Mouse (Mus musculus) lung, postnatal 25 days (tissue): ENCODE results near the gene Pcsk7.

Source experiments
- DNase-seq: peaks from one replicate; pipeline ENCODE4 v3.0.0; 2022; ENCODE audit warnings: low spot score

Gene Pcsk7

DNA sequence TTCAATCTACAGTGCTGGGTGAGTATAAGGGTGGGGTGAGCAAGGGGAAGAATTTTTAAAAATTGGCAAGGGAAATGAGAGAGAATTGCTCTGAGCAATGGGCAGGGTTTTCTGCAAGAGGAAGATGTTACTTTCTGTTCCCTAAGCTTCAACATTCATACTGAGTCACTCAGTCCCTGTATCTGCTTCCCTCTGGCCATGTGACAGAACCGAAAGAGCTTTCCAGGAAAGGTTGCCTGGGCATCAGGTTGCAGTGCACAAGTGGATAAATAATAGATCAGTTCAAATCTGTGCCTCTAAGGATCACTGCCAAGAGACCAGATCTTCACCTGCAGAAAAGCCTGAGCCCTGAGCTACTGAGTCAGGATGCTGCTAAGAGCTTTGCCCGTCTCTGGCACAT is 55.6 kb downstream of the Pcsk7 start:
- peak; percentile 38 for DNase-seq

- no peak for DNase-seq
Measured at GRCm38 (mm10) chr9:45963577-45963976, 57.3 kb downstream of the Pcsk7 start.

GRCm38 (mm10) chr9:45976884-45977283 is 70.6 kb downstream of the Pcsk7 start:
- peak; percentile 12 for DNase-seq
